Mouse (Mus musculus) erythroblast, embryonic 14.5 days (primary cell): ENCODE measurements at regions not wholly inside any gene's neighbourhood (a gene's known extent, or its start where the extent isn't known, plus 50 kb on each side); places are given as distances from the start of the nearest gene placed in this dataset.

ENCODE experiments used
- GATA1 ChIP-seq: IDR thresholded peaks from 2 replicates; pipeline ENCODE4 v1.6.1; 2012; ENCODE audit warnings: low read length, inconsistent platforms, mixed read lengths
- TAL1 ChIP-seq: IDR thresholded peaks from 3 replicates; pipeline ENCODE4 v1.6.1; 2012; ENCODE audit warnings: low read length, inconsistent platforms, mixed read lengths

DNA sequence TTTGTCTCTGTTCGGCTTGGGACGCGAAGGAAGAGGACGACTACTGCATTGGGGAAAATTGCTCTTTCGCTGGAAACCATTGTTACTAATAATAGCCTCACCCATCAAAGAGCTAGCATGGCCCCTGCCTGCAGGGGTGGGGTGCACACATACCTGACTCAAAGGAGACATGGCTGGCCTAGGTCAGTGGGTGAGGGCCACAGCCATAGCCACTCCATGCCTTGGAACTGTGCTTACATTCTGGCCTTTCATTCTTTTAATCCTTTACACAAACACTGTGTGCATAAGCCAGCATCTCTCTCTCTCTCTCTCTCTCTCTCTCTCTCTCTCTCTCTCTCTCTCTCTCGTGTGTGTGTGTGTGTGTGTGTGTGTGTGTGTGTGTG is 265.9 kb downstream of the Bcor start:
- TF ChIP-seq TAL1 (no peak), GATA1 (no peak)
